Mouse (Mus musculus): ENCODE results near the gene Pde10a.

Pde10a gene

DNA sequence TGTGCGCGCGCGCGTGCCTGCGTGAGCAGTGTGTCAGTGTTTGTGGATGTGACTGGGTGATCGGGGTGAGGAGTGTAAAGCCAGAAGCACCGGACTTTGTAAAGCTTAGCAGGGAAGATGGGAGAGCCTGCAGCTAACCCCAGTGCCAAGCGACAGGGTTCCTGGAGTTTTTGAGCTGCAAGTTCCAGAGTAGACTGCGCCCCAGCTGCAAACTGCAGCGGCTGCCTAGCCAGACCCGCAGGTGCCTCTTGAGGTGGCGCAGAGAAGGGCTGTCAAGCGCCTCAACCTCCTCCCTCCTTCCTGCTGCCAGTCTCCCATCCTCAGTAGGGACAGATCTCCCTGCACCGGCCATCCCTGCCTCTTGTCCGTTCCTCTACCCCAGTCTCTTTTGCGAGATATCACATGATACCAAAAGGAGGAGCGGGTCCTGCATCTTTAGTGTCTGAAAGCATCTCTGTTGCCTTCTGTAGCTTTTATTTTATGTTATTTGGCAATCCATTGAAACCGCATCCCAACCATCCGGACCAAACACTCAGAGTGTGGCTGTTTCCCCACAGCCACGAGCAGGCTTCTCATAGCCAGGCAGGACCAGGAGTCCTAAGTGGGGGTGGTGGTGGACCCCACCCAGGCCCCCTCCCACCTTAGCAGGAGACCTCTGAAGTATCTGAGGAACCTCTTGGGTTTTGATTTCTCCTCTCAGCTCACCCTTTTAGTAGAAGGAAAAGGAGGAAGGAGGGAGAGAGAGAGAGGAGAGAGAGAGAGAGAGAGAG is 984 bp downstream of the Pde10a start:
- DNase-seq, result no peak

- DNase-seq, result no peak
Measured at GRCm38 (mm10) chr17:8526815-8527261, 1.7 kb downstream of the Pde10a start.

DNA sequence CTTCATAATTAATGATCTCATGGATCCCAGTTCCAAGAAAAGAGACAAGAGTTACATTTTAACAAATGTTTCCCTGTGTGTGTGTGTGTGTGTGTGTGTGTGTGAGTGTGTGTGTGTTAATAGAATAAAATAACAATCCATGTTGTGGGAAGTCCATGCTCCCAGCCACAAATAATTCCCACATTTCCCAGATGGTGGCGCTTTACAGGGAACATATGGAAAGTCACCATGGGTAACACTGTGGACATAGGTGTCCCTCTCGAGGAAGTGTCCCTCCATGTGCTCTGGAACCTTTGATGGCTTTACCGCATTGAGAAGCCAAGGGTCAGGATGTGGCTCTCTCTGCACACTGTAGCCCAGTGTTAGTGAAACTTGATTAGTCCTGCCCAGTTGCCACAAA is 3.5 kb downstream of the Pde10a start:
- no peak for DNase-seq

- no peak for DNase-seq
Measured at GRCm38 (mm10) chr17:8532609-8533008, 7.4 kb downstream of the Pde10a start.

DNA sequence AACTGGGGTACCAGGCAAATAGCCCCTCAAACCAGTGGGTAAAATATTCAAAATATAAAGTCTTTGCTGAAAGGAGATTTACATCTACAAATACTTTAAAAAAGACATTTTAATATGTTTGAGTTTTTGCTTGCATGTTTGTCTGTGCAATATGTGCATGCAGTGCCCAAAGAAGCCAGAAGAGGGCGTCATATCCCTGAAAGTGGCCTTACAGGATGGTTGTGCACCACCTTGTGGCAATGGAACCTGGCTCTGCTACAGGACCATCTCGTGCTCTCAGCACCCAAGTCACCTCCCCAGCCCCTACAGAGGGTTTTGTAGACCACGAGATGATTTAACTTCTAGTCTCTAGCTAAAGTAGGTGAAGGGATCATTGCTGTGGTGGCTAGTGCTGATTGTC is 8.7 kb downstream of the Pde10a start:
- DNase-seq, result no peak

- DNase-seq, result peak in 1 of 2 experiments; percentile 30
Measured at GRCm38 (mm10) chr17:8536522-8536921, 11.3 kb downstream of the Pde10a start.

- DNase-seq, result peak in 1 of 2 experiments; percentile 17
Measured at GRCm38 (mm10) chr17:8538102-8538501, 12.9 kb downstream of the Pde10a start.

DNA sequence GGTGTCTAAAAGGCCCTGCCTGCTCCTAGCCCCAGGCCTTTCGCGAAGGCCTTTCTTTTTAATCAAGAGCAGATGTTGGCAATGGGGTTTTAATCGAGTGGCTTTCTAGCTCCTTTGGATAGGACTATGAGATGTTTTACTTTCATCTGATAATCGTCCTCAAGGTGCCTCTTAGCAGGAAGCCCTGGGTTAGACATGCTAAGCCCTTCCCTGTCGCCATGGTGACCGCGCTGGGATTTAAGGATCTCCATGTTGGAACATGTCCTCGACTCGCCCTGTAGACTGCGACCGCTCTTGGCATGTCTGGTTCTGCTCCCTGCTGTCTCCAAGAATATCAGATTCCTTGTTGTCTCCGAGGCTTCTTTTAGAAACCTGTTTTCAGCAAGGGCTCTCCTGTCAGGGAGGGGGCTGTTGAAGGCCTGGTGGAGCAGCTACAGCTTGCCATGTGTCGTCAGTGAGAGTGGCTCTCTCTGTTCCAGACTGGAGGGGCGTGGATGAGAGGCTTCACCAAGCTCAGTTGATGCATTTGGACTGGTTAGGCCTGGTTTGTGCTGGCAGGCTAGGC is 16.9 kb downstream of the Pde10a start:
- peak in 1 of 2 experiments; percentile 28 for DNase-seq

DNA sequence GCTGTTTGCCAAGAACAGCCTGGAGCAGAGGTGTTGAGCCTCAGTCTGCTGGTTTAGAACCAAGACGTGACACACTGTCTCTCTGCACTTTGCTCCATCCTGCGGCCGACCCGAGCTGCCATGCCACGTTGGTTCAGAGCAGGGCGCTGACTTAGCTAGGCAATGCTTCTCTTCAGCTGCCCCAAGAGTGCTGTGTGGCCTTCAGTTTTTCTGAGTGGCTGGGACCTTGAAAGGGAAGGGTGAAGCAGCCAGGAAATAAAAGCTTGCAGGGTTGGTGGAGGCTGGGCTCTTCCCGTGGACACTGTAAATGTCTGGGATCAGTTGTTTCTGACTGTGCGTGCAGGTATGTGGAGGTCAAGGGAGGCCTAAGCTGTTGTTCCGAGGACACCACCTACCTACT is 21.2 kb downstream of the Pde10a start:
- peak in 1 of 2 experiments; percentile 23 for DNase-seq

- DNase-seq, result no peak
Measured at GRCm38 (mm10) chr17:8548733-8549132, 23.6 kb downstream of the Pde10a start.

DNA sequence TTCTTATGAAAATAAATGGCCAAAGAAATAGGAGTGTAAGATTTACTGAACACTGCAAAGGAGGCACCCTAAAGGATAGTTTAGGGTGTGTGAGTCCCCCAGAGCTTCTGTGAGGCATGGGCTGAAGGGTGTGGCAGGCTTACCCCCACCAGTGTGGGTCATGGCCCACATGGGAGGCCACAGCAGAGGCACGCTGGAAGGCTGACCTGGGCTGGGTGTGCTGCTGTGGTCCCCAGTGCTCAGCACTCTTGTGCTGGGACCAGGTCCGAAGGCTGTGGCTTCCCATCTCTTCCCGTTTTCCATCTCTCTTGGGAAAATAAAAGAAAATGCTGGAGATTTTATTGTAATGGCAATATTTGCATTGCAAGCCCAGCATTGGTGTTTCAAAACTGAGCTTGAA is 26.5 kb downstream of the Pde10a start:
- peak in 1 of 2 experiments; percentile 30 for DNase-seq

GRCm38 (mm10) chr17:8552346-8553035 is 27.3 kb downstream of the Pde10a start:
- peak in 1 of 2 experiments; percentile 27 for DNase-seq

DNA sequence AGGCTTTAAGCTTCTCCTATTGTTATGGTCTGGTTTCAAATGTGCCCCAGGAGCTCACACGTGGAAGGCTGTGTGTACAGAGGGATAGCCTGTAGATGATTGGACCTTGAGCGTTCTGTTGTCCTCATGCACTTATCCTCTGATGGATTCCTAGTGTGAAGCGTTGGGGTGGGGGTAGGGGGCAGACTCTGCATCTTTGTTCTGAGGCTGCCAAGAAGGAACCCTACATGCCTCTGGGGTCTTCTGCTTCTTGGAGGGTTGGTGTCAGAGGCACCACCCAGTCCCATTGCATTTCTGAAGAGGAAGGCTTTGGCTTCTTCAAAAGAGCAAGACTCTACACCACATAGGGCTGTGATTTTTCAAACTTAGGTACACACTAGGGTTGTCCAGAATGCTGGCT is 28.4 kb downstream of the Pde10a start:
- DNase-seq, result no peak

DNA sequence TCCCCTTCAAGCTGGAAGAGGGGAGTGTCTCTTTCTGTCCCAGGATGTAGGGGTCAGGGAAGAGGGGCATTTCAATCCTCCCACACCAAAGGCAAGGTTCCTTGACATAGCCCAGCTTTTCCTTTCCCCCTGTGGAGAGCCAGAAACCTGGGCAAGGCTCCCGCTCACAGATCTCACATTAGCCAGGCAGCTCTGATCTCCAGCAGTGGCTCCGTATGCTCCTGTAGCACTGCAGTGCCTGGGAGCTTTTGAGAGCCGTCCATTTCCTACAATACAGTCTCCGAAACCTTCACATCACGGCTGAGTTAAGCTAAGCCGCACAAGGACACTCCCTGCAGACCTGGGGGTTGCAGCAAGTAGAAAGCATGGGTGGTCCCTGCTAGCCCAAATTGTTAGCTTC is 29.0 kb downstream of the Pde10a start:
- no peak for DNase-seq

- DNase-seq, result no peak
Measured at GRCm38 (mm10) chr17:8555785-8556184, 30.6 kb downstream of the Pde10a start.

DNA sequence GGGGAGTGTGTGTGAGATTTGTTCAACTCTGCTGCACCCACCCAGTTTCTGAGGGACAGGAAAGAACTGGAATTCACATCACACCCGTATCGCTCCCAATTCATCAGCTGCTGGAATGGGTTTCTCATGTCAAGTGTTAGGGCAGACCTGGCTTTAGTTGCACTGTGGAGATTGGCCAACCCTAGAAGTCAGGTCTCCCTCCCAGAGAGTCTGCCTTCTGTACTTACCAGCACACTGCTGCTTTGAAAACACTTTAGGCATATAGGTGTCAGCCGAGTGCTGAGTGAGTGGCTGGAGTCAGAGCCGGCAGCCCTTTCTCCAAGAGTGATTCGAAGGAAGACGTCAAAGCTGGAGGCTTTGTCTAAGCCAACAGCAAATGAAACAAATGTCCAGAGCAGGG is 31.1 kb downstream of the Pde10a start:
- peak in 1 of 2 experiments; percentile 11 for DNase-seq

- DNase-seq, result no peak
Measured at GRCm38 (mm10) chr17:8557926-8558325, 32.8 kb downstream of the Pde10a start.

GRCm38 (mm10) chr17:8562101-8562885 is 37.1 kb downstream of the Pde10a start:
- no peak for DNase-seq

DNA sequence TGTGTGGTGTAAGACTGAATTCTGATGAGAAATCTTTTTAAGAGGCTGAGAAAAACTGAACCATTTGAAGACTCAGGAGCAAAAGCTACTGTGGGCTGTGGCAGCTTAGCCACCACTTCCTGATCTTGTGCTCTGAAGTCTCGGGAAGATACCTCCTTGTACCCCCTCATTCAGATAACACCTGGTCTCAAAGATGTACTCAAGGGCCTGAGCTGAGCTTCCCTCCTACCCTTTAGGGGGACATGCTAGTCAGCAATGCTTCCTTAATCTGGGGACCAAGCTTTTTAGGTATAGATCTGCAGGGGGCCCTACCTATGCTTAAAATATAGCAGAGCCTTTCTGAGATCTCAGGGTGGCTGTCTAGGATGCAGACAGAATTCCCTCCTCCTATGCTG is 37.7 kb downstream of the Pde10a start:
- no peak for DNase-seq

DNA sequence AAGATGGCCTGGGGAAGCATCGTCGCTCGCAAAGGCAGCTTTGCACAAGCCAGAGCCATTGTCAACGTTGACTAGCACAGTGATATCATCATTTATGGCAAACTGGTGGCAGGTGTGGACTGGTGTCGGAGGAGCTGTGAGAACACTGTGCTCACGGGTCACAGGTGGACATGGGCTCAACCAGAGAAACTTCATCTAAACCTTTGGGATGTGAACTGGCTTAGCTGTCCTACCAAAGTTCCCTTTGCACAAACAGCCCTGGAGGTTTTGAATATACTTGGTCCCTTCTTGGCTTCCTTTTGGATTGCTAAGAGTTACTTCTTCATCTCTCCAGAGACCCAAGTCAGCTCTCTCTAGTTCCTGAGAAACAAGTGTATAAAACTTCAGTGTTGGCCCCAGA is 41.7 kb downstream of the Pde10a start, which contains the start of gene Gm17087:
Gene Gm17087, minus strand, starts transcription at position 101 of the 400 bp plus-strand sequence.
- peak in 1 of 2 experiments; percentile 14 for DNase-seq

GRCm38 (mm10) chr17:8573542-8574260 is 48.5 kb downstream of the Pde10a start:
- no peak for DNase-seq

DNA sequence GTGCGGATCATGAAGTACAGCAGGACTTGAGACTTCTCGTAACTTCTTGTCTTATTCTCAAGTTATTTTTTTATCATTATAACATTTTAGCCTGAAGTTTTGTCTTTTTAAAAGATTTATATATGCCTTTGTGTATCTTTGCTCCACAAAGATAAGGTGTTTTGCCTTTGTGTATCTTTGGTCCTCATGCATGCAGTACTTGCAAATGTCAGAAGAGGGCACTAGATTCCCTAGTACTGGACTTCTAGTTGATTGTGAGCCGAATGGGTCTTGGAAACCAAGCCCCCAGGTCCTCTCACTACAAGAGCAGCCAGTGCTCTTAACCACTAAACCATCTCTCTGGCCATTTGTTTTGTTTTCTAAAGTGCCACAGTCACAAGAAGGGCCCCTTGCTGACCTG is 55.2 kb downstream of the Pde10a start:
- peak in 1 of 2 experiments; percentile 44 for DNase-seq

Data from kidney, postnatal 25 days (tissue).